Mouse (Mus musculus) CD4-positive helper T cell, adult 2 months (primary cell): ENCODE results near the gene Aif1.
A peak's percentile ranks its signal among the peaks of the same experiment; 100 is the strongest.

Experiments
- DNase-seq: peaks from one replicate; pipeline ENCODE4 v3.0.0-alpha.2; 2012; ENCODE audit warnings: low read depth, missing footprints, low spot score

Aif1 gene

GRCm38 (mm10) chr17:35175968-35176367 lies at the start of gene Aif1:
Aif1 (minus strand) TSS chr17:35176068.
- no peak for DNase-seq

DNA sequence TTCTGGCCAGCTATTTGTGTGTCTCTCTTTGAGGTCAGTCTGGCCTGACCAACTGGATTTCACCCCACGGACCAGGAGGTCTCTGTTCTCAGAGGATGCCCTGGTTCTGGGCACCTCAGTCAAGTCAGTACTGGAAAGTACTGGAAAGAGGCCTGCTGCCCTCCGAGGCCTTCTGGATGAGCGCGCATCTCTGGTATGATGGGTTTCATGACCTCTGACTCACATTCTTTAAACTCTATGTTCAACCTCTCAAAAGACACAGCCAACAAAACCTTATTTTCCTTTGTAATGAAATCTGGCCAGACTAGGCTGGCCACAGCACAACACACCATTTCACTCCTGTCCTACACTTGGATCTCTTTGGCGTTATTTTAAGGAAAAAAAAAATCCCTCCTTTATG lies 49.6 kb upstream of the Aif1 start:
- DNase-seq = no peak

DNA sequence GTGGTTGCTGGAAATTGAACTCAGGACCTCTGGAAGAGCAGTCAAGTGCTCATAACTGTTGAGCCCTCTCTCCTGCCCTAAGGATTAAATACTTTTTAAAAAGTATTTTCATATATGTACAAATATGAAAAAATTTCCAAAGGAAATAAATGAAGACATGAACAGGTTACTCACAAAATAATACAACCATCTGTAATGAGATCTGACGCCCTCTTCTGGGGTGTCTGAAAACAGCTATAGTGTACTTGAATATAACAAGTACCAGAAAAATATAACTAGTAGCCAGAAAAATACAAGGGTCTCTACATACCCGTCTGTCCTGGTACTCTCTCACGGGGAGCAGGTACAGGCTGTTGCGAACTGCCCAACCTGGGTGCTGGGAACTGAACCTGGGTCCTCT lies 48.8 kb upstream of the Aif1 start:
- DNase-seq = no peak

DNA sequence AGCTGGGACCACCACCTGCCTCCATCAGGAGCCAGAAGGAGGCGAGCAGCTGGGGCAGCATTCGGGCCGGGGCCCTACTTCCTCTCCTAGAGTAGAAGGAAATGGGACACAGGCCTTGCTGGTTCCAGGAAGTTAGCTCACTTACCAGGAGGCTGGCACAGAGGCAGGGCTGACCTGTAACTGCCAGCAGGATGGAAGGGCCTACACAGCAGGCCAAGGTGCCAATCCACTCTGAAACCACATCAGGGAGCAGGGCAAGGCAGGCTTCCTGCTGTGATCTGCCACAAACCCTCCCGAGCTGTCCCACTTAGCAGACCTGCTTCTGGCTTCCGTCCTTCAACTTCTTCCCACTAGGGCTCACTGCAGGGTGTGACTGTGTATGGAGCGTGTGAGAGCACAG lies 46.4 kb upstream of the Aif1 start:
- peak; percentile 64 for DNase-seq

- no peak for DNase-seq
Measured at GRCm38 (mm10) chr17:35220156-35220952, 44.5 kb upstream of the Aif1 start, which contains the start of gene Gm16181. Gm16181 (plus strand) TSS chr17:35220834.

DNA sequence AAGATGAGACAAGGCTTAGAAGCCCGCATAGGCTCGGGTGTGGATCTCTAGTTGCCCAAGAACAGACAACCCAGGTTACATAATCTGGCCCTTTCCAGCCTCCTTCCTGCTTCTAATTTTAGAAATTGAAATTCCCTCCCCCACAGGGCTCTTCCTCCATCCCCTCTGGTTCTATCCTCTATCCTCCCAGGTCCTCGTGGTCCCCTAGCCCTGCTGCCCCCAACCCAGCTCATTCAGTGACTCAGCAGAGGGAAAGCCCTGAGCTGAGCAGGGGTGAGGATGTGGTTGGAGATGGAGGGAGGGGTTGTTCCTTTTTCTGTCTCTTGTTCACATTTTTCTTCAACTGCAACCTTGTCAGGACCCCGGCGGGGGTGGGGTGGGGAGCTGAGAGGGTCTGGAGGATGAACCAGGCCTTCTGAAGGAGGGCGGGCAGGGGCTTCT lies 43.8 kb upstream of the Aif1 start:
- peak; percentile 83 for DNase-seq

- DNase-seq = peak; percentile 73
Measured at GRCm38 (mm10) chr17:35218516-35219193, 42.8 kb upstream of the Aif1 start.

DNA sequence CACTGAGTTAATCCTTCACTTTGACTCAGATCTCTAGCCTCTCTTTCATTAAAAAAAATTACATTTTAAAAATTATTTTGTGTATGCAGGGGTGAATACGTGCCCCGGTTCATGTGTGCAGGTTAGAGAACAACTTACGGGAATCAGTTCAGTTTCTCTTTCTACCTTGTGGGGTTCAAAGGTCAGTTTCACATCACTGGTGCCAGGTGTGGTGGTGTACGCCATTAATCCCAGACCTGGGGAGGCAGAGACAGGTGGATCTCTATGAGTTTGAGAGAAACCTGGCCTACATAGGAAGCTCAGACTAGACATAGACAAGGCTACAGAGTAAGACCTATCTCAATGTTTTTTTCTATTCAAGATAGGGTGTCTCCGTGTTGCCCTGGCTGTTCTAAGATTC lies 37.2 kb upstream of the Aif1 start:
- no peak for DNase-seq

DNA sequence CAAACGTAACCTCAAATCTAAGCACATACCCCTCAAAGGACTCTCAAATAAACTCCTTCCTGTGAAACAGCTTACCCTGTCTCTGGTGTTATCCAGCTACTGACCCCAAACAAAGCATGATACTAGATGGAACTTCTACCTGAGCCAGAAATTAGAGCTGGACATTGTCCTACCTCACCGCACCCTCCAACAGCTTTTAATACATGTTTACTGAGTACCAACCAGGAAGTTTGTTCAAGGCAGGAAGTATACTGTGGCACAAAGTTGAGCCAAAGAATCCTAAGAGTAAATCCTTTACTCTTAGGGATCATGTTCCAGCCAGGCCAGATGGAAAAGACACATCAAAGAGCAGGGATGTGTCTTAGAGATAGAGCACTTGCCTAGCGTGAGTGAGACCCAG lies 34.7 kb upstream of the Aif1 start:
- no peak for DNase-seq

- DNase-seq = peak; percentile 91
Measured at GRCm38 (mm10) chr17:35209785-35210535, 34.1 kb upstream of the Aif1 start.

DNA sequence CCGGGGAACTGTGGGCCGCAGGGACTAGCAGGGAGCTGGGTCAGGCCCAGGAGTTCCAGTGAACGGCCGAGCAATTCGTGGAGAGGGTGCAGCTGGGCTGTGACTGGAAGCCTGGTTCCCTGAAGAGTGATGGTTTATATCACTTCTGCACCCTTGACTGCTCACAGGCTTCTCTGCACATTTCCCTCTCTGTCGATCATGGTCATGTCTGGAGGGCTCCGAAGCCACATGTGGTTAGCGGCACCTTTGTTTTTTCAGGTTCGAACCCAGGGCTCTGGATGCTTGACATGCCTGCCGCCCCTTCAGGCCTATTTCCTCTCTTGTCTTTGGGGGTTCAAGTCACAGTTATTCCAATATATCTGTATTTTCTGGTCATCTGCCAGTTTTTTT lies 29.5 kb upstream of the Aif1 start:
- DNase-seq = no peak

GRCm38 (mm10) chr17:35204494-35205379 lies 28.9 kb upstream of the Aif1 start, which contains the start of gene Lta:
Lta (minus strand) TSS chr17:35205351.
- peak; percentile 89 for DNase-seq

GRCm38 (mm10) chr17:35202442-35202841 lies 26.6 kb upstream of the Aif1 start:
- no peak for DNase-seq

DNA sequence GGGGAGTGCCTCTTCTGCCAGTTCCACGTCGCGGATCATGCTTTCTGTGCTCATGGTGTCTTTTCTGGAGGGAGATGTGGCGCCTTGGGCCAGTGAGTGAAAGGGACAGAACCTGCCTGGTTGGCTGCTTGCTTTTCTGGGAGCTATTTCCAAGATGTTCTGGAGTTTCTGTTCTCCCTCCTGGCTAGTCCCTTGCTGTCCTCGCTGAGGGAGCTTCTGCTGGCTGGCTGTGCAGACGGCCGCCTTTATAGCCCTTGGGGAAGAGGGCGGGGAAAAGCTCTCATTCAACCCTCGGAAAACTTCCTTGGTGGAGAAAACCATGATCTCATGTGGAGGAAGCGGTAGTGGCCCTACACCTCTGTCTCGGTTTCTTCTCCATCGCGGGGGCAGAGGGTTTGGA lies 25.9 kb upstream of the Aif1 start, which contains the start of gene Tnf:
Tnf (minus strand) TSS at position 221 of the 400 bp plus-strand sequence.
- peak; percentile 88 for DNase-seq

GRCm38 (mm10) chr17:35201128-35201527 lies 25.3 kb upstream of the Aif1 start:
- DNase-seq = peak; percentile 79

- peak; percentile 95 for DNase-seq
Measured at GRCm38 (mm10) chr17:35200398-35200797, 24.5 kb upstream of the Aif1 start.

- DNase-seq = peak; percentile 9
Measured at GRCm38 (mm10) chr17:35198946-35199345, 23.1 kb upstream of the Aif1 start.

GRCm38 (mm10) chr17:35198029-35198428 lies 22.2 kb upstream of the Aif1 start:
- DNase-seq = peak; percentile 12

DNA sequence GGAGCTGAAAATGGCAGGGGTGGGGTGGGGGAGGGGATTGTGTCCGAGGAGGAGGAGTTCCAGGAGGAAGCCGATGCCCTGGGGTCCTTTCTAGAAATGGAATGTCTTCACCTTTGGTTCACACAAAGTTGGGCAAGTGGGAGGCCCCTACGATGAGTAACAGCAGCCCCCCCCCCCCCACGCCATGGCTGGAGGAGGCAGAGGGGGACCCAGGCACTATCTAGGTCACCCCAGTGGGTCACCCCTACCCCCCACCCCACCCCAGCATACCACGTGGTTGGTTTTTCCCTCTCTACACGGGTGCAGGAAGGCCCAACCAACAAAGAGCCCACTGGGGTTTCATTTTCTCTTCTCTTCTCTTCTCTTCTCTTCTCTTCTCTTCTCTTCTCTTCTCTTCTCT lies 21.3 kb upstream of the Aif1 start:
- peak; percentile 77 for DNase-seq

GRCm38 (mm10) chr17:35196321-35196641 lies 20.4 kb upstream of the Aif1 start:
- DNase-seq = peak; percentile 54

GRCm38 (mm10) chr17:35195631-35196320 lies 19.9 kb upstream of the Aif1 start:
- peak; percentile 93 for DNase-seq
